Mouse (Mus musculus): ENCODE measurements around the gene Fbxl4. TPM values are rescaled to one million over a fixed set of nuclear protein-coding genes. Genes with fewer than 3 reads are reported as not detected.
"Not testable (repeated sequence)": the region's sequence is repeated elsewhere in the genome, so short reads cannot be mapped to it uniquely, and the experiment has no call there.

Fbxl4 gene
- 0.01 and 0.11 TPM in 2 replicates for polyA plus RNA-seq (2012)

- Histone ChIP-seq H3K9me3 (ENCODE audit: control insufficient read depth, low read length) (peaks cover 10% of the 10 kb centered on the region), H3K4me1 (ENCODE audit: control insufficient read depth) (peaks cover 29% of the 10 kb centered on the region), H3K36me3 (ENCODE audit: control insufficient read depth) (no peaks in the 10 kb centered on the region), H3K4me3 (replicated peaks) (peak within 1 kb of the TSS; percentile 72), H3K27me3 (ENCODE audit: control insufficient read depth) (no peaks in the 10 kb centered on the region)
- TF ChIP-seq GATA1 (IDR thresholded peaks at IDR 0.05; ENCODE audit: low read length) (no peak), TAL1 (IDR thresholded peaks at IDR 0.05; ENCODE audit: low read length) (no peak)
Observed at GRCm38 (mm10) chr4:22357266-22357930, at the start of gene Fbxl4. Fbxl4 (plus strand) TSS chr4:22357543.

- Histone ChIP-seq H3K4me1 (ENCODE audit: control insufficient read depth) (no peaks in the 10 kb centered on the region), H3K9me3 (ENCODE audit: control insufficient read depth, low read length) (peaks cover 3% of the 10 kb centered on the region; the same call in 1 of the 2 replicates), H3K36me3 (ENCODE audit: control insufficient read depth) (no peaks in the 10 kb centered on the region), H3K27me3 (ENCODE audit: control insufficient read depth) (no peaks in the 10 kb centered on the region), H3K4me3 (replicated peaks) (no peak overlapping the region)
- no peak for TF ChIP-seq GATA1 (IDR thresholded peaks at IDR 0.05; ENCODE audit: low read length)
- no peak for TF ChIP-seq TAL1 (IDR thresholded peaks at IDR 0.05; ENCODE audit: low read length)
Observed at GRCm38 (mm10) chr4:22314564-22314963, 42.8 kb upstream of the Fbxl4 start.

DNA sequence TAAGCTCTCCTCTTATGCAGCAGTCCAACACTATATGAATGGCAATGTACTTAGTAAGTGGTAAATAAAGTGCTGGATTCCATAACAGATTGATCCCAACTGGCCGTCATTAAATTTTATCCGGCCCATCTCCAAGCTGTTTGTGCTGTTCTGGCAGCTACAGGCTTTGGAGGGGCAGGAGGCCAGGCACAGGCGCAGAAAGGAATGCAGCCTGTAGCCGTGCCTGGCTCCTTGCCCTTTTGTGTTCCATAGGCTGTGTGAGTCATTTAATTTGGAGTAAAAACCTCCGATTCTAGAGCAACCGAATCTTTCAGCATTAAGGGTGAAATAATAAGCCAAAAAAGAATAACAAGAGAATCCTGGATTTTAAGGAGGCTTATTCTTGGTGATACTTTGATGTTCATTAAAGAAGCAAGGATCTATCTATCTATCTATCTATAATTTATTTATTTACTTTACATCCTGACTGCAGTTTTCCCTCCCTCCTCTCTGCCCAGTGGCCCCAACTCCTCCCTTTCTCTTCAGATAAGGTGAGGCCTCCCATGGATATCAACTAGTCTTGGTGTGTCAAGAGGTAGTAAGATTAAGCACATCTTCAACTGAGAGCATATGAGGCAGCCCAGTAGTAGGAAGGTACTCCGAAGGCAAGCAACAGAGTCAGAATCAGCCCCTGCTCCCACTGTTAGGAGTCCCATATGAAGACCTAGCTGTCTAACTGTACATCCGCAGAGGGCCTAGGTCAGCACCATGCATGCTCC lies 14.3 kb upstream of the Fbxl4 start:
- Histone ChIP-seq H3K4me3 (replicated peaks) (no peak overlapping the region), H3K4me1 (ENCODE audit: control insufficient read depth) (peaks cover 5% of the 10 kb centered on the region), H3K27me3 (ENCODE audit: control insufficient read depth) (no peaks in the 10 kb centered on the region), H3K9me3 (ENCODE audit: control insufficient read depth, low read length) (no peaks in the 10 kb centered on the region; the same call in 1 of the 2 replicates), H3K36me3 (ENCODE audit: control insufficient read depth) (no peaks in the 10 kb centered on the region)
- TF ChIP-seq TAL1 (IDR thresholded peaks at IDR 0.05; ENCODE audit: low read length) (no peak), GATA1 (IDR thresholded peaks at IDR 0.05; ENCODE audit: low read length) (no peak)

DNA sequence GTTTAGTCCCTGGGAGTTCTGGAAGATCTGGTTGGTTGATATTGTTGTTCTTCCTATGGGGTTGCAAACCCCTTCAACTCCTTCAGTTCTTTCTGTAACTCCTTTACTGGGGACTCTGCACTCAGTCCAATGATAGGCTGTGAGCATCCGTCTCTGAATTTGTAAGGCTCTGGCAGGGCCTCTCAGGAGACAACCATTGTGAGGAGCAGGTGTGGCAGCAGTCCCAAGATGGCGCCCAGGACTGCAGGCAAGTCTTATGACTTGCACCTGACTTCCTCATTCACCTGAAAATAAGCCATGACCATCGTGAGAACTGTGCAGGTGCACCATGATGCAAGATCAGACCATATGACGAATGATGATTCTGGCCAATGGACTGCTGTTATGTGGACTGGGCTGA lies 8.3 kb upstream of the Fbxl4 start:
- H3K27me3 ChIP-seq (ENCODE audit: control insufficient read depth); H3K36me3 ChIP-seq (ENCODE audit: control insufficient read depth); H3K4me3 ChIP-seq (replicated peaks); H3K4me1 ChIP-seq (ENCODE audit: control insufficient read depth): not testable (repeated sequence)
- H3K9me3 ChIP-seq (ENCODE audit: control insufficient read depth, low read length), result peaks cover 13% of the 10 kb centered on the region

- TF ChIP-seq GATA1 (IDR thresholded peaks at IDR 0.05; ENCODE audit: low read length) (no peak), TAL1 (IDR thresholded peaks at IDR 0.05; ENCODE audit: low read length) (no peak)
- peaks cover 29% of the 10 kb centered on the region for H3K4me1 ChIP-seq (ENCODE audit: control insufficient read depth)
Observed at GRCm38 (mm10) chr4:22357931-22358300, 573 bp downstream of the Fbxl4 start.

GRCm38 (mm10) chr4:22358487-22358886 lies 1.1 kb downstream of the Fbxl4 start:
- peak overlapping the region; percentile 72 for H3K4me3 ChIP-seq (replicated peaks)
- H3K4me1 ChIP-seq (ENCODE audit: control insufficient read depth), result peaks cover 29% of the 10 kb centered on the region
- H3K27me3 ChIP-seq (ENCODE audit: control insufficient read depth), result no peaks in the 10 kb centered on the region
- TF ChIP-seq GATA1 (IDR thresholded peaks at IDR 0.05; ENCODE audit: low read length) (no peak), TAL1 (IDR thresholded peaks at IDR 0.05; ENCODE audit: low read length) (no peak)
- H3K36me3 ChIP-seq (ENCODE audit: control insufficient read depth), result no peaks in the 10 kb centered on the region
- H3K9me3 ChIP-seq (ENCODE audit: control insufficient read depth, low read length), result peaks cover 5% of the 10 kb centered on the region

More at GRCm38 (mm10) chr4:22357931-22358300, 573 bp downstream of the Fbxl4 start:
- Histone ChIP-seq H3K27me3 (ENCODE audit: control insufficient read depth) (no peaks in the 10 kb centered on the region), H3K4me3 (replicated peaks) (peak overlapping the region; percentile 72), H3K36me3 (ENCODE audit: control insufficient read depth) (no peaks in the 10 kb centered on the region), H3K9me3 (ENCODE audit: control insufficient read depth, low read length) (peaks cover 10% of the 10 kb centered on the region)

- Histone ChIP-seq H3K4me1 (ENCODE audit: control insufficient read depth) (no peaks in the 10 kb centered on the region; the same call in 1 of the 2 replicates), H3K9me3 (ENCODE audit: control insufficient read depth, low read length) (no peaks in the 10 kb centered on the region), H3K36me3 (ENCODE audit: control insufficient read depth) (no peaks in the 10 kb centered on the region), H3K27me3 (ENCODE audit: control insufficient read depth) (no peaks in the 10 kb centered on the region), H3K4me3 (replicated peaks) (no peak overlapping the region)
- TF ChIP-seq GATA1 (IDR thresholded peaks at IDR 0.05; ENCODE audit: low read length) (no peak), TAL1 (IDR thresholded peaks at IDR 0.05; ENCODE audit: low read length) (no peak)
Observed at GRCm38 (mm10) chr4:22367368-22367767, 10.0 kb downstream of the Fbxl4 start.

DNA sequence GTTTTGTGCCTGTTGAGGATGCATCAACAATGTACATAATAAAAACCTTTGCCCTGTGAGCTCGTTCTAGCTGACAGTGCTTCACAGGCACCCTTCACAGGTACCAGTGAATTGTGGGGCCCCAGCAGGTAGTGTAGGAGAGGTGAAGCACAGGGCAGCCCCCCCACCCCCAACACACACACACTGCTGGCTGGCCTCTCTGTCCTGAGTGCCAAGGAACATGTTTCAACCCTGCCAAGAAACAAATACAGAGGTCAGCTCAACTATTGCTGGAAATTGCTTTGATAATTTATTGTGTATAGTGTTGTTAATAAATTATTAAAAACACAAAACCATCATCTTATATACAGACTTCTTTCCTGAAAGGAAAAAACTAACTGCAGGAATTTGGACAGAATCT lies 21.2 kb downstream of the Fbxl4 start:
- Histone ChIP-seq H3K4me3 (replicated peaks) (no peak overlapping the region), H3K27me3 (ENCODE audit: control insufficient read depth) (no peaks in the 10 kb centered on the region), H3K36me3 (ENCODE audit: control insufficient read depth) (peaks cover 5% of the 10 kb centered on the region), H3K4me1 (ENCODE audit: control insufficient read depth) (no peaks in the 10 kb centered on the region), H3K9me3 (ENCODE audit: control insufficient read depth, low read length) (no peaks in the 10 kb centered on the region)
- TF ChIP-seq GATA1 (IDR thresholded peaks at IDR 0.05; ENCODE audit: low read length) (no peak), TAL1 (IDR thresholded peaks at IDR 0.05; ENCODE audit: low read length) (no peak)

DNA sequence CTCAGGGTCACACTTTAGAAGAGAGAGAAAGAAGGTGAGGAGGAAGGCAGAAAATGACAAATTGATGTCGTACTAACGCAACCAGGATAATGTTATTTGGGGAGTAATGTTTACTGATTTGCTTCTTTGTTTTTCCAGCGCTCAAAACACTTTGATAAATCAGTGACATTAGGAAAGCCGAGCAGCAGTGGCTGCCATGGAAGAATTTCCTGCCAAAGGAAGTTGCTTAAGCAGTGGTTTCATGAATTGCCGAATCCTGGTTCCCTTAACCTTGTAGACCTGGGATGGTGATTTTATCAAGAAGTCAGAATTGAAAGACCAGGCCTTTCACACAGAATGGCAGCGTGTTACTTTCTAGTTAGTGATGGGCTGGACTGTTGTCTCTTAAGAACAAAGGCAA lies 23.3 kb downstream of the Fbxl4 start:
- Histone ChIP-seq H3K27me3 (ENCODE audit: control insufficient read depth) (no peaks in the 10 kb centered on the region), H3K36me3 (ENCODE audit: control insufficient read depth) (peaks cover 7% of the 10 kb centered on the region), H3K4me3 (replicated peaks) (no peak overlapping the region), H3K4me1 (ENCODE audit: control insufficient read depth) (no peaks in the 10 kb centered on the region), H3K9me3 (ENCODE audit: control insufficient read depth, low read length) (no peaks in the 10 kb centered on the region)
- TF ChIP-seq TAL1 (IDR thresholded peaks at IDR 0.05; ENCODE audit: low read length) (no peak), GATA1 (IDR thresholded peaks at IDR 0.05; ENCODE audit: low read length) (no peak)

Measured in erythroblast, embryonic 14.5 days (primary cell).